Mouse (Mus musculus) gastrocnemius, postnatal 25 days (tissue): ENCODE measurements around the gene Foxp1. TPM values are rescaled to one million over a fixed set of nuclear protein-coding genes. Genes with fewer than 3 reads are reported as not detected.
A peak's percentile ranks its signal among the peaks of the same experiment; 100 is the strongest.

Source experiments
- DNase-seq: peaks from one replicate; pipeline ENCODE4 v3.0.0; 2022
- total RNA-seq, 2 experiments: library from RNA; stranded (reverse); gene quantifications; 1 replicate in 1 of 2; 2 replicates in 1 of 2; pipeline ENCODE4 v1.2.3; 2021

Gene Foxp1
- total RNA-seq, 2 experiments from 2014 or later: 16.9 to 17.8 TPM

DNA sequence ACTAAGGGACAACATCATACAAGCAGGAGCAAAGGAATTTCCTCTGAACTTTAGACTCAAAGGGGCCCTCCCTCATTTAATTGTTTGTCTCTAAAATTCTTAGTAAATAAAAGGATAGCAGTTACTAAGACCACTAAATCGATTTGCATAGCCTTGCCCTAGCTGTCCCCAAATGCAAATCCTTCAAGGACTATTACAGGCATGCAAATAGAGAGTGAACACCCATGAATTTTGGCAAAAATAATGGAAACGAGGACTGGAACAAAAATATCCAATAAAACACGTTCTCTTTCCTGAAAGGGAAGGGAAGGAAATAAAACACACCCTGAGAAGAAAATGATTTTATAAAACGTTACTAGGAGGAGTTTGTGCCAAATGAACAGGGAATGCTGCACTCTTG, 390.7 kb downstream of the Foxp1 start:
- no peak for DNase-seq

DNA sequence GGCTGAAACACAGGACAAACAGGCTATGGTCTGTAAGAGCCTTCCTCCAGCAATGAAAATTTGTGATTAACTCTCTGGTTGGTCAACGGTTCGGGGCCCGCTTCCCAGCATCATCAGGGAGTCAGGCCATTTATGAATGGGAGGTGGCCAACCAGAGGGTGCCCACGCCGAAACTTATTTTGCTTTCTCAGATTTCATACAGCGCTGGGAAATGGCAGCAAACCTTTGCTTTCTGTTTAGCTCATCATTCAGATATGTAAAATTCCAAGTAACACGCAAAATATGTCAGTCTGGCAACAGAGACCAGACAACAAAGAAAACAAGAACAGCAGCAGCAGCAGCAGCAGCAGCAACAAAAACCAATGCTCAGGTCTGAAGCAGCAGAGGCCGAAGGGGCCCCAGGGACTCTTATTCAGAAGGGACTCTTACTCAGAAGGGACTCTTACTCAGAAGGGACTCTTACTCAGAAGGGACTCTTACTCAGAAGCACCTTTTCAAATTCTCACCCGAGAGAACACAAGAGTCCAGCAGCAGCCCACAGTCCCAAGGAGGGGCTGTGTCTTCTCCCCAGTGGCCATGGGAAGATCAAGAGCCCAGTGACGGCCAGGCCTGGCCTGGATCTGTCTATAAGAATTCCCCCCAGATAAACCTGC, 391.6 kb downstream of the Foxp1 start:
- DNase-seq: no peak

DNA sequence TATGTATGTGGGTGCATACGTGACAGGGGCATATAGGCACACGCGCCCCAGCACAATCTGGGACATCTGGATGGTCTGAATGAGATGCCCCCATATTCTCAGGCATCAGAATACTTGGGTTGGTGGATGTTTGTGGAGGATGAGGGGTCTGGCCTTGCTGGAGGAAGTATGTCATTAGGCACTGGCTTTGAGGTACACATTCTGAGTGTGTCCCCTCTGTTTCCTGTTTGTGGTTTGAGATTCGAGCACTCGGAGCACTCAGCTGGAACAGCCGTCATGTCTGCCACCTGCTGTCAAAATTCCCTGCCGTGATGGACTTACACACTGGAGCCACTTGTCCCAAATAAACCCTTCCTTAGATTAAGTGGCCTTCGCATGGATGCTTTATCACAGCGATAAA, 395.8 kb downstream of the Foxp1 start:
- no peak for DNase-seq

DNA sequence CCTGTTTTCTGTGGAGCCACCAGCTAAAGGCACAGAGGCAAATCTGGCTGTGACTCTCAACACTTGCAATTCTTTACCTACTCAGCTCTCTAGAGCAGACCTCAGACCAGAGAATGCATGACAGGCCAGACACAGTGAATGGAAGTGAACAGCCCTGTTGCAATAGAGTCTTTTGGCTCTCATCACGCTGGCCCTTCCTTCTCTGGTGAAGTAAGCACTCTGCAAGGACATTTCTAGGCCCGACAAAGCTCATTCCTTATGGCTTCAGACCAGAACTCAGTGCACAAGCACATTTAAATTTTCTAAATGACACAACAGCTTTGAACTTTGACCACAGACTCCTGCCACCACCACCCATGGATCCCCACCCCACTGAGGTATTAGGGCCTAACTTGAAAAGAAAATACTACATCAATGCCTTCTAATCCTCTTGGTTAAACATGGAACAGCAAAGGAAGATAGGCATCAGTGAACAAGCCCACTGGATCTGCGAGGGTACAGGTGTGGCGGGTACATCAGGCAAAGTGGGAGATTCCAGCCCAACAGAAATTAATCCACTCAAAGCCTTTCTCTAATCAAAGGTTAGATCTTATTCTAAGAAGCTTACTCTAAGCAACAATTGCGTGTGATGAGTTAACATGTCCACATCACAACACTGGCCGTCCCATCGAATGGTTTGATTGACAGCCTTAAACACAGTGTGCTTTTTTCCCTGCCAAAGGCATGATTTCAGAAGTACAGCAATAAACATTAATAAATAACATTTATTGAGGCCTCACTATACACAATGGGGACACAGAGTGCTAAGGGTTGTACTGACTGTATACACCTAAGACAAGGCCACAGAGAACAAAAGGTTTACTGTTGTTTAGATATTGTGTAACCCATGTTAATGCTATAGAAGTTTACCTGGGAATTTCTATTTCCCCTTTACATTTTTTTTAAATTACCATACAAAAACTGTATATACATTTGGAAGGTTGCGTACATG, 401.4 kb downstream of the Foxp1 start:
- no peak for DNase-seq

DNA sequence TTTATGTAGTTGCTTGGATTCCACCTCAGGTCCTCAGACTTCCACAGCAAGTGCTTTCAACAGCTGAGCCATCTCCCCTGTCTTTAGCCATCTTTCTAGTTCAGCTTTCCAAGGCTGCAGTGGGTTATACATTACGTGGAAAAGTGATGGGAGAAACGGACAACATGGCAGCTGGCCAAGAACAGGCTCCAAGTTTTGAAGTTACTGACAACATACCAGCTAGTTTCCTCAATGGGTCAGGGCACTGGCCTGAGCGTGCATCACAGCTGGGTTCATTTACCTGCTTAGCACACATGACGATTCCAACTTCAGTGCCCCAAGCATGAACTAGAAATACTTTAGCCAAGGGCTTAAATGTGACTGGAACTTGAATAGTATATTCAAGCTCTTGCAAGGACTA, 404.0 kb downstream of the Foxp1 start:
- DNase-seq: no peak

DNA sequence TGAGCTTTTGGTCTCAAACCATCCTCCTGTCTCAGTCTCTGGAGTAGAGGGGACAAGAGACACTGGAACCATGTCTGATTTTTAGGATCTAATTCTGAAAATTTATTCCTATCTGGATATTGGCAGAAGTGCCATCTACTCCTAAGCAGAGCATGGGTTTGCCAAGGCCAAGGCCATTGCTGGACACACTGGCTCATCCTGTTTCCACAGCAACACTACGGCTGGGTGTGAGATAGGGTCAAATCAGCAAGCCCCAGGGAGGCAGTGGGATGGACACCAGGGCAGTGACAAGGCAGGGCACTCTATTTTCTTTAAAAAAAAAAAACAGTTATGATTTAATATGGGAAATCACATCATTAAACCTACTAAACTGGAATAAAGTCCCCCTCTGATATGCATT, 405.1 kb downstream of the Foxp1 start:
- DNase-seq: no peak

DNA sequence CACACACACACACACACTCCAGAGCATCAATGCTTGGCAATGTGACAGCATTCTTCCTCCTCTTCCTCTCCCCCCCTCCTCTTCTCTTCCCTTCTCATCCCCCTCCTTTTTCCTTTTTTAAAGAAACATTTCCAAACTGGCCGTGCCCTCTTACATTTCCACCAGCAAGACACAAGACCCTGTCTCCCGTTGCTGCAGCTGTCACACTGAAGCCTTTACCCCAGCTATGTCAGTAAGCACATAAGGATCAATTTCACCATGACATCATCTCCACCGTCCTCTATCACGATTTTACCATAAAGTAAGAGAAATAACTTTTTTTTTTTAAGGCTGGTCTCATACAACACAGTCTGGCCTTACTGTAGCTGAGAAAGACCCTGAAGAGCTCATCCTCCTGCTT, 410.7 kb downstream of the Foxp1 start:
- no peak for DNase-seq

DNA sequence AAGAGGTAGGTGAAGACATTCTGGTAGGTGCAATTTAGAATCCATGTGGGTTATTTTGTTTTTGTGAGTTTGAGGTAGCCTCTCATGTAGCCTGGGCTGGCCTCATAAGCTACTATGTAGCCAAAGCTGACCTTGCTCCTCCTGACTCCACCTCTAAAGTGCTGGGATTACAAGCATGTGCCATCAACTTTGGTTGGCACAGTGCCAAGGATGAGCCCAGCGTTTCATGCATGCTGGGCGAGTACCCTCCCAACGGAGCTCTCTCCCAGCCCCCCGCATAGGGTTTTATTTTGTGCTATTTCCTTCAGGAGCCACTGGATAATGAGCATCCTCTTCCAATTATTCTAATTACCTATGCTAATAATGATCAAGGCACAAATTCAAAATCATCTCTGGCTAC, 414.1 kb downstream of the Foxp1 start:
- DNase-seq: no peak

DNA sequence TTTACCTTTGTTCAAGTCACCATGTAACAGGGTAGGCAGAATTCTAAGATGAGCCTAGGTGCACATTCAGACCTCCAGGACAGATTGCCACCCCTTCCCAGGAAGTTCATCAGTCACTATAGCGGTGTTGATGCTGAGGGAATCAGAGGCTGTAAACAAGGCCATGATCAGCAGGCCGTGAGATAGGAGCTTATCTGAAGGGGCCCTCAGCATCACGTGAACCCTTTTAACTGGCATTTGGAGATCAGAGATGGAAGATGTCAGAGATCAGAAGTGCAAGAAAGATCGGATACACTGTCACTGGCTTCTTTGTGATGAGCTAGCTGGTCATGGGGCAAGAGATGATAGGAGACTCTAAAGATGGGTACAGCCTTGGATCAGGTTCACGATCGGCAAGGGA, 414.8 kb downstream of the Foxp1 start:
- no peak for DNase-seq

DNA sequence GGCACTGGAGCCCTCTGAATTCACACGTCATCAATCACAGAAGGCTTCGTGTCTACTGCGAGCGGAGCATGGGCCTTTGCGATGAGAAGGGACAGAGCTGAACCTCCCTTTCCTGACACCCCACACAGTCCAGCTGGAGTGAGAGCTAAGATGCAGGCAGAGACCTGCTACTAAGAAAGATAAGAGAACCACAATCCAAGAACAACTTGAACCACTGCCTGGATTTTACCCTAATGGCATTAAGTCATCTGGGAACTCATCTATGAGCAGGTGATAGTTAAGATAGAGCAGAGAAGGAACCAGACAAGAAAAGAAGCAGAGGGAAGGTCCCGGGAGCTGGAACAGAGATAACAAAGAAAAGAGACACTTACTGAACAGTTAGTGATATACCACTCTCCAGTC, 415.4 kb downstream of the Foxp1 start:
- DNase-seq: no peak

DNA sequence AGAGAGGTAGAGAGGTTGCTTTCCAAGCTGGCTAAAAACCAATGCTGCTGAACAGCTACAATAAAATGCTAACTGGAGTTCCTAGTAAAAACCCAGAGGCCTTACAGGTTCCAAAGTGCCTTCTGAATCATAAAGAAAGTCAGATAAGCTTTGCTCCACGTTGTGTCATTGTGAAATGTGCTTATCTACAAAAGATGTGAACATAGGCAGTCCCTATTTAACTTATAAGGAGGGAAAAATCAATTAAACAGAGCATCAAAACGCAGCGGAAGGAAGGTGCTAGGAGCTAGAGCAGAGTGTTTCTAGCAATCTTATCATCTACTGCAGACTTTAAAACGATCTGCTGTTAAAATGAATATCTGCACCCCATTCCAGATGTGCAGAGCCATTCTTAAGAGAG, 416.5 kb downstream of the Foxp1 start:
- DNase-seq: no peak

DNA sequence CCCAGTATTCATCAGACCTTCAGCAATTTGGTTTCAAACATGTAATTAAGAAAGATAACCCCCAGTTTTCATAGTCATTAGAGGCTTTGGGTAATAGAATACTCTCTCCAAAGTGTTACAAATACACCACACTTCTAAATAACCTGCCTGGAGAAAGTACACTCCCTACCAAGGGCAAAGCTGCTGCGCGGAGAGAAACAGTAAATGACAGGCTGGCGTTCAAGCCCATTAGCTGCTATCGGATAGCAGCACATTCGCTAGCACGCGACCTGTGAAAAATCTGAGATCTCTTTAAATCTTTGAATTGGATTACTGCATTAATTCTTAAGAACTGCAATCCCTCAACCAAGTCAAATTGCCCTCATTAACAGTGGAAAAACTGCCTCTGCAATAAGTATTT, 418.1 kb downstream of the Foxp1 start:
- no peak for DNase-seq

DNA sequence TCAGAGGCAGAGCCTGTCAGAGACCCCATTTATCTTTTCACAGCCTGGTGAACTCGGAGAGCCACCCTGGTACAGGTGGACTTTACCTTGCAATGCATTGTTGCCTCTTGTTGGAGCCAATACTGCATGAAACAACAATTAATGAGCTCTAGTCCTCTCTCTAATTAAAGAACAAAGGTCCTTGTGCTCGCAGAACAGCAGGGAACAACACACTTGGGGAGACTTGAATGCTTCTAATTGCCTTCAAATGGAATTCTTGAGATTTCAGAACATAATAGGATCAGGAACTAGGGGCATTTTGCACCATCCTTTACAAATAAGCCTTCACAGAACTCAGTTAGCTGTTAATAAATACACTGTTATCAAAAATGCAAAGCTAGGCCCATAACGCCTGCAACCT, 418.6 kb downstream of the Foxp1 start:
- no peak for DNase-seq

DNA sequence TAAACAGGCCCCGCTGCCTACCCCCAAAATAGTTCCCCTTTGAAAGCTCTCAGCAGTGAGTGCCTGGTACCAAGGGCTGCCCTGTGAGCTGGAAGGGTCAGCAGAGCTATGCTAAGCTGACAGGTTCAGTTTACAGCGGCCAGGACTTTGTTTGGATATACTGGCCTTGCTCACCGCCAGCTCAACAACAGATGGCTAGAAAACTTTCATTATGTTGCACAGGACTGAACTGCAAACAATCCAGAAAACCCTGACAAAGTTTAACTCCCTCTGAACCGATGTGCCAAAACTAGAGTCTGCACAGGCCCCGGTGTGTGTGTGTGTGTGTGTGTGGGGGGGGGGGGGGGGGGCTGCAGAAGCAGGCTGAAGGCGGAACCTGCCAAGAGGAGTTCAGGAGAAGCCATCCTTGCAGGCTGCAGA, 421.0 kb downstream of the Foxp1 start:
- DNase-seq: peak; percentile 18

DNA sequence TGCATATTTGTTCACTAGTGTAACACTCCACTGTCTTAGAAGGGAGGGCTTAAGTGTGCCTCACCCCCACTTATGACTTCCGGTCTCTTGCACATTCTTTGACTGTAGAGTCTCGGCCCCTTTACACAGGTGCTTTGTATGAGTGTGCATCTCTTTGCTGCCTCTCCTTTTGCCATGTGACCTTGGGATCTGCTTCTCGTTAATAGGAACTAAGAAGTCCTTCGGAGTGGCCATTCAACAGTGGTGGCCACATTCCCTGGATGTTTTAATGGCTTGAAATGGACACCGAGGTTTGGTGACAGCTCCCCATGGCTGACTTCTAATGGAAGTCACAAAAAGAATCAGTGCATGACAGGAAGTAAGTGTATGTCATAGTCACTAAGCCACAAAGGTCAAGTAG, 422.2 kb downstream of the Foxp1 start:
- no peak for DNase-seq

DNA sequence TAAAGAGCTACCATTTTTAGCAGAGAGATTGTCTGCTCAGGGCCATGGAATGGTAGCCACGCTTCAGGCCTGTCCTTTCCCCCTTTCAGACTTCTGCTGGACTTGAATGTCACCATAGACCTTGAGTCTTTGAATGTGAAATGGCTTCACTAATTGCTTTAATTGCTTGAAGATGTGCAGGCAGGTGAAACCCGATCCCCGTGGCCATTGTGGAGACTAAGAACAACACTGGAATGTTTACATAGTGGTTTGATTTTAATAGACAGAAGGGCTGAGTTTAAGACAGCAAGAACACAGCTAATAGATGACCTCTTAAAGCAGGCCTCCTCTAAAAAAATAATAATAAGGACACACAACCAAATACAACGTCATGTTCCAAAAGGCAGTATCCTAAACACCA, 422.7 kb downstream of the Foxp1 start:
- DNase-seq: no peak

DNA sequence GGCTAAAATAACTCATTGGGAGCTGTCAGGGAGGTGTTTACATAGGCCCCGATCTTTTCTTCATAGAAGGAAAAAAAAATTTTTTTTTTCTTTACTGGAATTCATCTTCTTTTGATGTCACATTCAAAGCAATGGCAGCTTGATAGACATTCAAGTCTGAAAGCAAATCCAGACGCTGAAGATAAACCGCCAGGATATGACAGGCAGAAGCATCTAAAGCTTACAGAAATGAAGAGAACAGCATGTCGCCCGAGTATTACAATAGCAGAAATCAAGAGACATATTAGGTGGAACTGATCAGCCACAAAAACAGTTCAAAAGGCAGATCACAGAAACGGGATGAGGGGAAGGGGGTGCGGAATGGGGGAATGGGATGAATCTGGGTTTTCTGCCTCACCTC, 425.3 kb downstream of the Foxp1 start:
- DNase-seq: no peak

DNA sequence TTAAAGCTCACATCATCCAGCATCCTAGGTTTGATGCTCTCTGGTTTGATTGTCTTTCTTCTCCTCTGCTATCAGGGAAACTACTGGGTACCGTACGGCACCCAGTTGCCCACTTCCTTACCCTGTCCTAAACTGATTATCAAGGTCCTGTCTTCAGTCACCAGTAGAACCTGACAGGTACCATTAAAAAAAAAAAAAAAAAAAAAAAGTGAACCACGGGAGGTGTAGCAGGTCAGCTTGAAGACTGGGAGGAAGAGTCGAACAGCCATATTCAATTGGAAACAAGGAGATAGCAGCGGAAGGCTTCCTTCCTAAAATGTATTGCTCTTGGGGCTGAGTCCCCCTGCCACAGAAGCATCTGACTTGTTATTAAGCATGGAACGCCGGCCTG, 425.8 kb downstream of the Foxp1 start:
- DNase-seq: no peak

DNA sequence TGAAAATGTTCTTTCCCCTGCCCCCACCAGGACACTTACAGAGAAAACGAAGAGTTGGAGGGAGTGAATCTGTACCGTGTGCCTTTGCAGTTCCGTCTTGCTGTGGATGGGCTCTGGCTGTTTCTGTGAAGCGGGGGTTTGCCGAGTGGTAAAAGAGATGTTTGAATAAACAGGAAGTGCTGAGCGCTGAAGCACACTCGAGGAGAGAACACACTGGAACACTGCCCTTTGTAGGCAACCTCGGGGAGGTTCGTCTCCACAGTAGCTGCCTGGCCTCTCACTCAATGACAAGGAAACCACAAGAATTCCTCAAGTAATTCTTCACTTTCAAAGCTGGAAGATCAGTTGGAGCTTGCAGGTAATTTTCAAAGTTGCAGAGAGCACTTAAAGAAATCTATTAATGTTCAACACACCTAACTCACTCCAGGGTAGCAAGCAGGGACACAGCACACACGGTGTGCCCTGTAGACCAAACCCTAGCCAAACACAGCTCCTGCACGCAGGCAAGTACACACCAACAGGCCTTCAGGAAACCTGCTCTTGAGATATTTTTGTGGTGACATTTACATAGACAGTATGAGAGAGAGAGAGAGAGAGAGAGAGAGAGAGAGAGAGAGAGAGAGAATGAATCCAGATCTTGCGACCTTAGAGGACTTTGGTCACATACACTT, 426.3 kb downstream of the Foxp1 start:
- DNase-seq: peak; percentile 36

DNA sequence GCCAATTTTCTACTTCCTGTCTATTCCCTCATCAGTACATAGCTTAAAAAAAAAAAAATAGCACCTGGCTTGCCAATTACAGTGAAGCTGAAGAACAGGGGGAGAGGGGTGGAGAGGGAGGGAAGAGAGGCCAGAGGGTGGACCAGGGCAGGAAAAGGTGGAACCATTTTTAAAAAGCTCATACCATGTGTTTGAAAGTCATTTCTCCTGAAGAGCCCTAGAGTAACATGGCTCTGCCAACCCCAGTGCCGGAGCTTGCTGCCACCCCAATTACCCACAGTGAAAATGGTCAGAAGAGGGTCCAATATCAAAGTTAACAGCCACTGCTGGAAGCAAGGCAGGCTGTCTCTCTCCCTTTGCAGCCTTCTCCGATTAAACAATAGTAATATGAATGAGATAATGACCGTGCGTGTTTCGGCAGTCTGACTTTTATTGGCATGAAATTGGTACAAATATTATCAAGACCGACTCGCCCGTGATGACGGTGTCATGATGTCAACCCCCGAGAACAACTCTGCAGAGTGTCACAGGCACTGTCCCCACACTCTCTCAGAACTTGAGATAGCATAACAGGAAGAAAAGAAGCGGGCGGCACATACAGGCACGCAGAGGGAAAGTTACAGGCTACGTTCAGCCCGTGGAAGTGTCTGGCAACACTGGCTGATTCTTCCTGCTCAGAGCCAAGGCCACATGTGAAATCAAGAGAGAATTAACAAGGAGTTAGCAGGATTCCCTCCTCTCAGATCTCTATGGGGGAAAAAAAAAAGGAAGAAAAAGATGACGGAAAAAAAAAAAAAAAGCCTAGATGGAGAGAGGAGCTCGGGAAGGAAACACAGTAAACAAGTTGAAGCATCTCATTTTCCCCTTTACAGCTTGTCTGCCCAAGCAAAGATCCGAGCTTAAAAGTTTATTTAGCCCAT, 427.1 kb downstream of the Foxp1 start:
- DNase-seq: peak; percentile 7

DNA sequence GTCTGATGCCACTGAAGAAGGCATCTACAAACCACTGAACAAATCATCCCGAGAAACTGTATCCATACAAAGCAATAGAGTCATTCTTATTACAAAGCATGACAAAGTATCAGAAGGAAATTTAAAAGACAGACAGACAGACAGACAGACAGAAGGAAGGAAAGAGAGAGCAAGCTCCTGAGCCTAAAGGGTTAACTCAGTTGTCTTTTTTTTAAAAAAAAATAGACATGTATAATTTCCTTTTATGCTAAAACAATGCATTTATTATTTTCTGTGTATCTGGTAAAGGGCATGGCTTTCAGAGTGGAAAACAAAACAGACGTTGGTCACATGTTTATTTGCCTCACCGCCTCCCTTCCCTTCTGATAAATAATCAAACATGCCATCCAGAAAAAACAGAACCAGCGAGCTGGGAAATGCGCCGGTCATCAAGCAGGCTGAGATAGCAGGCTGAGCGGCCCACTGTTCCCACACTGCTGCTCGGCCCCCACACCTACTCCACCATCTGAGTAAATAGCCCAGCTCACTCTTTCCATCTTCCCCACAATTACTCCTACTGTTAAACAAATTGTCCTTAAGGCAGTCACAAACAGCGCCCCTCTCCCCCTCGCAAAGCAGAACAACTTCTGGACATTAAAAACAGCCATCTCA, 428.1 kb downstream of the Foxp1 start:
- no peak for DNase-seq
